Mouse (Mus musculus) kidney, embryonic 15.5 days (tissue): Measurements from ENCODE around the gene Itpr2. TPM values are rescaled to one million over a fixed set of nuclear protein-coding genes. Genes with fewer than 3 reads are reported as not detected.

Experiments used
- ATAC-seq: fragments of 200-750 bp; cut with Nextera tagmentation; replicated peaks from 2 replicates; pipeline ENCODE4 v1.8.0; 2017; ENCODE audit warnings: moderate TSS enrichment; ENCODE audit not compliant: low FRiP score
- H3K27ac ChIP-seq: fragments of 300-500 bp; sonication (generic); 2 replicates; pipeline ENCODE4 v1.5.1; 2015; ENCODE audit warnings: mild to moderate bottlenecking, inconsistent platforms
- H3K27me3 ChIP-seq: fragments of 300-500 bp; sonication (generic); 2 replicates; pipeline ENCODE4 v1.6.1; 2015; ENCODE audit warnings: inconsistent platforms
- H3K36me3 ChIP-seq: fragments of 300-500 bp; sonication (generic); 2 replicates; pipeline ENCODE4 v1.6.1; 2015; ENCODE audit warnings: inconsistent platforms
- H3K4me1 ChIP-seq: fragments of 300-500 bp; sonication (generic); 2 replicates; pipeline ENCODE4 v1.6.1; 2015; ENCODE audit warnings: inconsistent platforms
- H3K4me2 ChIP-seq: fragments of 300-500 bp; sonication (generic); 2 replicates; pipeline ENCODE4 v1.6.1; 2015; ENCODE audit warnings: moderate library complexity, mild to moderate bottlenecking, inconsistent platforms
- H3K4me3 ChIP-seq: fragments of 300-500 bp; sonication (generic); replicated peaks from 2 replicates; pipeline ENCODE4 v1.5.1; 2015; ENCODE audit warnings: mild to moderate bottlenecking, inconsistent platforms
- H3K9ac ChIP-seq: fragments of 300-500 bp; sonication (generic); 2 replicates; pipeline ENCODE4 v1.6.1; 2015; ENCODE audit warnings: mild to moderate bottlenecking, inconsistent platforms
- H3K9me3 ChIP-seq: fragments of 300-500 bp; sonication (generic); replicated peaks from 2 replicates; pipeline ENCODE4 v1.6.1; 2016; ENCODE audit warnings: inconsistent platforms
- WGBS: fragments of 180-500 bp; shearing (Covaris S2); methylation state at CpG from one replicate; pipeline ENCODE4 v1.1.7; 2015; ENCODE audit warnings: mixed read lengths; 5-methylcytosine and 5-hydroxymethylcytosine counted together
- polyA plus RNA-seq: library from polyadenylated mRNA; unstranded; fragments of >200 nt; fragmentation: Nextera tagmentation; extraction: Ambion mirVana; gene quantifications from 2 replicates; pipeline ENCODE4 v1.2.1, GENCODE M21; 2015

Gene Itpr2
- polyA plus RNA-seq, 1 experiment from 2014 or later: 15.0 TPM

DNA sequence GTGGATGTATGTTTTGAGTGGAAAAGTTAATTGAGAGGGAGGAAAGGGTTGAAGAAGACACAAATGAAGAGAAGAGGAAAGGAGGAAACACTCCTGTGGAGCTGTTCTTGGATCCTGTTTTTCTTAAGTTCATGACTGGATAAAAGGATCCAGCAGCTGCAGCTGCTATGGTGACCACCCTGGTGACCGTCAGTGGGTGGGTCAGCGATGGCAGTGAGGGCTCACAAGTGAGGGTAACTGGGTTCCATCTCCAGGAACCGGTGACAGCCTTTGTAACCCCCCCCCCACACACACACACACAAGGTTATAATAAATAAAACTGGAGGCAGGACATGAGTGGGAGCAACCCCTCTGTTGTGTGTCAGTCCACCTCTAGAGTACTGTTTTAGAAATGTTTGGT lies 833 bp upstream of the Itpr2 start:
- Histone ChIP-seq H3K27me3 (peaks cover 12% of the 10 kb centered on the region; the same call in 1 of the 2 replicates), H3K27ac (no peak overlapping the region), H3K36me3 (no peaks in the 10 kb centered on the region), H3K4me3 (peak overlapping the region; percentile 82), H3K9me3 (no peaks in the 10 kb centered on the region), H3K4me1 (peaks cover 17% of the 10 kb centered on the region), H3K9ac (no peak overlapping the region), H3K4me2 (peak overlapping the region; percentile 98)
- no peak for ATAC-seq
- 23% methylated on average over 3 of the region's 3 CpGs for WGBS

DNA sequence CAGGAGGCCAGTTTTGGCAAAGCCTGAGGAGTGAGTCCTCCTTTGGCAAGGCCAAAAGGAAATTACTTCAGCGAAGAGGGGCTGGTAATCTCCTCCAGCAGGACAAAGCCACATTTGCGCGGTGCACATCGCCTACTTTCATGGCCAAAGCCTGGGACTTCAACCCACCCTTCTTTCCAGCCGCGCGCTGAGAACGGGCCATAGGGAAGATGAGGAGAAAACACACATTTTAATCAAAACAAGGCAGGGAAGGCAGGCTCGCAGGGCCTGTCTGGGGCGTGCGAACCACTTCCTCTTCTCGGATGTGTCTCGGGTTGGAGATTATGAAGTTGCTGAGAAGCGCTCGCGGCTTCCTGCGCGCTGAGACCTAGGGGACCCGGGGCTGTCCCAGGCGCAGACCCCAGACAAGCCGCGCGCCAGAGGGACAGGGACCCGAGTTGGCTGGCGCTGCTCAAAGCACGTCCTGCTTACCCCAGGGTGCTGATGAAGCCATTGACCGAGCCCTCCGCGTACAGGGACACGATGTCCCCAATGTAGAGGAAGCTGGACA lies 632 bp downstream of the Itpr2 start:
- H3K36me3 ChIP-seq: no peaks in the 10 kb centered on the region
- H3K4me1 ChIP-seq: peaks cover 17% of the 10 kb centered on the region
- H3K9me3 ChIP-seq: no peaks in the 10 kb centered on the region
- peak overlapping the region; percentile 79 for H3K27ac ChIP-seq
- H3K9ac ChIP-seq: peak overlapping the region; percentile 62
- peaks cover 12% of the 10 kb centered on the region; the same call in 1 of the 2 replicates for H3K27me3 ChIP-seq
- ATAC-seq: peak; percentile 61
- H3K4me2 ChIP-seq: peak overlapping the region; percentile 98
- under 1% methylated on average over 30 of the region's 30 CpGs for WGBS
- H3K4me3 ChIP-seq: peak overlapping the region; percentile 82

DNA sequence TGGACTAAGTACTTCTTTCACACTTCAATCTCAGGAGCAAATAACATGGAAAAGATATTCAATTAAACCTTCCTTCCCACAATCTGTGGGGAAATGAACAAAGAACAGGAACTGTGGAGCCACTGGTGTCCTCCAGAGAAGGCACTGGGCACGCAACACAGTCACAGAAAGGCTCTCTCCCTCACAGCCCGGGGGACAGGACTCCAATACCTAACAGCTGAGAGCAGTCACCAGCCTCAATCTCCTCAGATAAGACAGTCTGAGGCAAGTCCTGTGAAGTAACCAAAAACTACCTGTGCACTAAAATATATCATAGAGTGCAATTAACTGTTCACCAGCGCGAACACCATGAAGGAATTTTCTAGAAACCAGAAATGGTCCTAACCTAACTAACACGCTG lies 1.3 kb downstream of the Itpr2 start:
- no peaks in the 10 kb centered on the region for H3K9me3 ChIP-seq
- WGBS: 62% methylated on average over 5 of the region's 5 CpGs
- H3K27me3 ChIP-seq: peaks cover 12% of the 10 kb centered on the region; the same call in 1 of the 2 replicates
- H3K4me2 ChIP-seq: peak overlapping the region; percentile 98
- 0 out of 2 replicates have a peak overlapping the region, but pooled peaks have one; percentile 62 for H3K9ac ChIP-seq
- peaks cover 17% of the 10 kb centered on the region for H3K4me1 ChIP-seq
- peak overlapping the region; percentile 82; the same call in 1 of the 2 replicates for H3K4me3 ChIP-seq
- H3K36me3 ChIP-seq: no peaks in the 10 kb centered on the region
- ATAC-seq: no peak
- no peak overlapping the region for H3K27ac ChIP-seq

DNA sequence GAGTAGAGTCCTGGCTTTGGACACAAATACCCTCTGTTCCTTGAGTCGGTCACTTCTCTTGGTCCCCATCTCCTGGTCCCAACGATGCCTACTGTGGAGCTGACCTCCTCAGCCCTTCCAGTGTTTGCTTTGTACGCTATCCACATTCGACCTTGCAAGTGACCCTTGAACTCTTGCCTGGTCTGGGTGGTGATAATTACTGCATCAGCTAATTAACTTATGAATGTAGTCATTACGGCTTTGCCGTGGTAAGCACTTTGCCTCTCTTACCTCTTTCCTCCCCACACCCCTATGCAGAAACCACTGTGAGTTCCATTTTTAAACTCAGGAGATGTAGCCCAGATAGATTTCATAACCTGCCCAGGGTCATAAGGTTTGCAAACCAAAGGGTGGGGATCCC lies 1.8 kb downstream of the Itpr2 start:
- Histone ChIP-seq H3K9me3 (no peaks in the 10 kb centered on the region), H3K9ac (no peak overlapping the region), H3K36me3 (no peaks in the 10 kb centered on the region), H3K27ac (no peak overlapping the region), H3K4me3 (no peak overlapping the region), H3K4me1 (peaks cover 17% of the 10 kb centered on the region), H3K27me3 (peaks cover 12% of the 10 kb centered on the region; the same call in 1 of the 2 replicates), H3K4me2 (no peak overlapping the region)
- no peak for ATAC-seq
- 71% methylated on average over 6 of the region's 6 CpGs for WGBS

DNA sequence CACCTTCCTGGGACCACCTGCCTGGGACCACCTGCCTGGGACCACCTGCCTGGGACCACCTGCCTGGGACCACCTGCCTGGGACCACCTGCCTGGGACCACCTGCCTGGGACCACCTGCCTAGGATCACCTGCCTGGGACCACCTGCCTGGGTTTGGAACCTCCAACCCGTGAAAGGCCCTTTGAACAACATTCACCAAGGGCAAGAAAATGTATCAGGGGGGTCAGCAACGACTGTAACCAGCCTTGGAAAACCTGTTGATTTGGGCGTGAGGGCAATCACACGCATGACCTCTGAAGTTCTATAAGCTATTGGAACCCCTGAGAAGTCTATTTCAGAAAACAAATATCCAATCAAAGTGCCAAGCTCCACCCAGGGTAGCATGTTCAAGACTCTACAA lies 2.5 kb downstream of the Itpr2 start:
- Histone ChIP-seq H3K9ac (no peak overlapping the region), H3K27ac (no peak overlapping the region), H3K4me1 (peaks cover 17% of the 10 kb centered on the region), H3K36me3 (no peaks in the 10 kb centered on the region), H3K4me2 (no peak overlapping the region), H3K27me3 (peaks cover 12% of the 10 kb centered on the region; the same call in 1 of the 2 replicates), H3K4me3 (no peak overlapping the region), H3K9me3 (no peaks in the 10 kb centered on the region)
- 86% methylated on average over 4 of the region's 4 CpGs for WGBS
- no peak for ATAC-seq

DNA sequence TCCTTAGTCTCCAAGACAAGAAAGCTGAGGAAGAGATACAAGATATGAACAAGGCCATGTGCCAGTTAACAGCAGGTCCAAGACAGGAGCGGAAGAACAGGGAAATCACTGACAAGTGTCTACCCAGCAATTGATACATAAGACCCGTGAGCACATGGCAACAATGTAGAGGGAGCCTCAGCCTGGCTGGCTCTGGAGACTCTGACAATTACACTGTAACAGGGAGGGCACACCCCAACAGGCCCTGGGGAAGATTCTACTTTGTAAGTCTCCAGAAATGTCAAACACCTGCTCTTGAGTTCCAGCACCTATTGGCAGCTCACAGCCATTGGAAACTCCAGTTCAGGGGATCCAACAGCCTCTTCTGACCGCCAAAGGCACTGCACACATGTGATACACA lies 3.6 kb downstream of the Itpr2 start:
- WGBS: 85% methylated on average over 3 of the region's 3 CpGs
- no peak for ATAC-seq
- H3K9me3 ChIP-seq: no peaks in the 10 kb centered on the region
- H3K27ac ChIP-seq: no peak overlapping the region
- H3K4me2 ChIP-seq: no peak overlapping the region
- no peak overlapping the region for H3K9ac ChIP-seq
- peaks cover 12% of the 10 kb centered on the region; the same call in 1 of the 2 replicates for H3K27me3 ChIP-seq
- H3K4me3 ChIP-seq: no peak overlapping the region
- peaks cover 17% of the 10 kb centered on the region for H3K4me1 ChIP-seq
- H3K36me3 ChIP-seq: no peaks in the 10 kb centered on the region

DNA sequence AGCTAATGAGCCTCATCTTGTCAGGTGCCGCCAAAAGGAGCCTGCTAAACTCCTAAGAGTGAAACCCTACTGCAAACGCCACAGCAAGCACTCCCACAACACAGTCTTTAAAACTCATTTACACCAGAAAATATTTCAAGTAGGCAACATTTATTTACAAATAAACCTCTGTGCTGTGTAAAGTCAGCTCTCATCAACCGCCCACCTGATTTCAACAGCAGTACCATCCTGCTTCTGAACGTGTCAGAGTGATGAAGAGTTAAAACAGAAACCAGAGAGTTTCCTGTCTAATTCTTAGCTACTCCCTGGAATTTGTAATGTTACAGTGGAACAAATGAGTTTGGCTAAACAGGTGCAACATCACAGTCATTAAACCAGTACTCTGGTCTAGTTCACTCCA lies 4.2 kb downstream of the Itpr2 start:
- Histone ChIP-seq H3K27me3 (peaks cover 6% of the 10 kb centered on the region; the same call in 1 of the 2 replicates), H3K27ac (no peak overlapping the region), H3K4me1 (peaks cover 15% of the 10 kb centered on the region), H3K9me3 (no peaks in the 10 kb centered on the region), H3K4me3 (no peak overlapping the region), H3K4me2 (no peak overlapping the region), H3K9ac (no peak overlapping the region), H3K36me3 (no peaks in the 10 kb centered on the region)
- no peak for ATAC-seq
- 58% methylated on average over 4 of the region's 4 CpGs for WGBS

DNA sequence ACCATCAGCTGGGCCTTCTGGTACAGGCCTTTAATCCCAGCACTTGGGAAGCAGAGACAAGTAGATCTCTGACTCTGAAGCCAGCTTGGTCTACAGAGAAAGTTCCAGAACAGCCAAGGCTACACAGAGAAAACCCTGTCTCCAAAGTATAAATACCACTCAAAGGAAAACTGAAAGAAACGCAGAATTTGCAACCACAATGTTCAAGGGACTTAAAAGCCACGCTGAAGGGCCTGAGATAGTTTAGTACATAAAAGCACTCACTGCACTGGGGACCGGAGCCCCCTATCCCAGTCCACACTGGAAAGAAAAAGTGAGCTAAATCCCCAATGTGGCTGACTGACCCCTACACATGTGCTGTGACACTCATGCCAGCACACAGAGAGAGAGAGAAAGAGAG lies 4.6 kb downstream of the Itpr2 start:
- H3K4me3 ChIP-seq: no peak overlapping the region
- ATAC-seq: no peak
- no peaks in the 10 kb centered on the region for H3K9me3 ChIP-seq
- H3K4me1 ChIP-seq: peaks cover 10% of the 10 kb centered on the region
- no peak overlapping the region for H3K4me2 ChIP-seq
- no peak overlapping the region for H3K9ac ChIP-seq
- no peak overlapping the region for H3K27ac ChIP-seq
- no peaks in the 10 kb centered on the region for H3K36me3 ChIP-seq
- H3K27me3 ChIP-seq: peaks cover 6% of the 10 kb centered on the region; the same call in 1 of the 2 replicates
- 84% methylated on average over 3 of the region's 3 CpGs for WGBS

DNA sequence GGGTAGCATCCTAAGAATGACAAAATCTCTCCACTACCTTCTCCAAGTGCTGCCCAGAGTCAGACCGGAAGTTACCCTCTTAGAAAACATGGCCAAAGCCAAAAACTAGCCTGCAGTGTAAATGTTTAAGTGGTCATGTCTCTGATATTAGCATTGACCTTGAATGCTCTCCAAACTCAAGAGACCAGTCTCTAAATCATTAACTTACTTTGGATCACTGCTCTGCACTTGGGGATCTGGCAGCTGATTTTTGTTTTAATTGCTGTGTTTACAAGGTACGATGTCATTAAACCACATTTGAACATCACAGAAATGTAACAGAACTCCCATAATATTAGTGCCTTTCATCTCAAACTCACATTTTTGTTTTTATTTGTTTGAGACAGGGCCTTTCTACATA lies 10.3 kb downstream of the Itpr2 start:
- H3K27ac ChIP-seq: no peak overlapping the region
- no peaks in the 10 kb centered on the region for H3K9me3 ChIP-seq
- H3K4me1 ChIP-seq: peaks cover 4% of the 10 kb centered on the region; the same call in 1 of the 2 replicates
- H3K9ac ChIP-seq: no peak overlapping the region
- ATAC-seq: no peak
- WGBS: 64% methylated on average over 2 of the region's 2 CpGs
- no peak overlapping the region for H3K4me2 ChIP-seq
- no peaks in the 10 kb centered on the region for H3K27me3 ChIP-seq
- H3K36me3 ChIP-seq: no peaks in the 10 kb centered on the region
- H3K4me3 ChIP-seq: no peak overlapping the region

DNA sequence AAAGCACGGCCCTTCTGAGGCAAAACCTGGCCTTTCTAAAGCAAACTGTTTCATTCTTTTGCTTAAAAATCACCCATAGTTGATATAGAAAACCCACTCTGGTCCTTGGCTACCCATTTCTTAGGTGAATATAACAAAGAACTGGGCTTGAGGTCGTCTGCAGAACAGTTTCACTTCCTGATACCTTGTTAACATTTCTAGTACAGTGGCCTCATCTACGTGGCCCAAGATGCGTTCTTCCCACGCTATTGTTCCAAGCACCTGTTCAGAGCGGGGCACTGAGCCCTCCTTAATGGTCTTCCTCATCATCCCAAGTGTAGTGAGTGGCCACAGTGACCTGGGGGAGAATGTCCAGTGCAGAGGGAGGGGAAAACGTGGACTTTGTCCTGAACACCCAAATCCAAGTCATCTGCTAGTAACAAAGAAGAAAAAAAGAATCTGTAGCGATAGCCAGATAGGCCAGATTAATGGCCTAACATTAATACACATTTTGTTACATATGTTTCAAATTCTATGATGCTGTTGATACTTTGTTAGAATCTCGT lies 11.5 kb downstream of the Itpr2 start:
- no peak overlapping the region for H3K4me2 ChIP-seq
- ATAC-seq: no peak
- H3K4me1 ChIP-seq: peaks cover 4% of the 10 kb centered on the region; the same call in 1 of the 2 replicates
- H3K36me3 ChIP-seq: no peaks in the 10 kb centered on the region
- no peaks in the 10 kb centered on the region for H3K27me3 ChIP-seq
- WGBS: 85% methylated on average over 9 of the region's 9 CpGs
- H3K27ac ChIP-seq: no peak overlapping the region
- no peak overlapping the region for H3K9ac ChIP-seq
- H3K9me3 ChIP-seq: no peaks in the 10 kb centered on the region
- no peak overlapping the region for H3K4me3 ChIP-seq

DNA sequence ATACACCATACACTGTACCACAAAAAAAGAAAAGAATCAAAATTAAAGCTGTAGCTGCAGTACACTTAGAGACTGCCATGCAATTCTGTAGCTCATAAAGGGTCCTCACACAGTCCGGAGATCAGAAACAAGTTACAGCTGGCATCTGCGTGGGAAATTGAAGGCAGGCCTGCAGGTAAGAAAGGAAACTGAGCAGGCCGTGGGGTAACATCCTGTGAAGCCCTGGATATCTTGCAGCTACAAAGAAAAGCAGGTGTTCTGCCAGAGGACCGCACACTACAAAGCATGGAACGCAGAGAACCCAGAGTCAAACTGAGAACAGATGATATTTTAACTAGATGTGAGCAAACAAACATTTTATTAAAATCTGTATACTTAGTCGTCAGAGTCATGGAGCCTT lies 12.2 kb downstream of the Itpr2 start:
- no peak overlapping the region for H3K9ac ChIP-seq
- H3K27ac ChIP-seq: no peak overlapping the region
- no peak overlapping the region for H3K4me2 ChIP-seq
- peaks cover 4% of the 10 kb centered on the region; the same call in 1 of the 2 replicates for H3K4me1 ChIP-seq
- no peaks in the 10 kb centered on the region for H3K36me3 ChIP-seq
- H3K9me3 ChIP-seq: no peaks in the 10 kb centered on the region
- no peak overlapping the region for H3K4me3 ChIP-seq
- 84% methylated on average over 6 of the region's 6 CpGs for WGBS
- ATAC-seq: no peak
- H3K27me3 ChIP-seq: no peaks in the 10 kb centered on the region

DNA sequence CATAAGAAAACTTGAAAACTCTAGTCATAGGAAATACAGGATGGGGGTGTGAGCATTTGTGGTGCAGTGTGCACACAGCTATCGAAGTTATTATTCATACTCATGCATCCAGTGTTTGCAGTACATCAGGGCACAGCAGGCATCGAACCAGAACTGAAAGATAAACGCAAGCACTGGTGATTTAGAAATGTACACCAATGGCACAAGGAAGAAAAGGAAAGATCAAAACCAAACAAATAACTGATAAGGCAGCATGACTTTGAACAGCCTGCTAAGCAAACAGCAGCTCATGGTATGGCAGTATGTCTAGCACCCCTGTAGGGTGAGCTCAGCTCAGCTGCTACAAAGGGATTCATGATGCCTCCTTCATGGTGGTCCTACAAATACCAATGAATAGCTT lies 13.3 kb downstream of the Itpr2 start:
- Histone ChIP-seq H3K4me1 (peaks cover 4% of the 10 kb centered on the region; the same call in 1 of the 2 replicates), H3K9ac (no peak overlapping the region), H3K27ac (no peak overlapping the region), H3K4me2 (no peak overlapping the region), H3K4me3 (no peak overlapping the region), H3K9me3 (no peaks in the 10 kb centered on the region), H3K36me3 (no peaks in the 10 kb centered on the region), H3K27me3 (no peaks in the 10 kb centered on the region)
- no peak for ATAC-seq
- 77% methylated on average over 3 of the region's 3 CpGs for WGBS
